Mouse (Mus musculus): Measurements from ENCODE around the gene Gm47959. TPM values are rescaled to one million over a fixed set of nuclear protein-coding genes. Genes with fewer than 3 reads are reported as not detected.

Gene Gm47959
- polyA plus RNA-seq, 1 experiment = not detected

GRCm38 (mm10) chr1:83006218-83007179 is 6.2 kb downstream of the Gm47959 start:
- Histone ChIP-seq H3K4me3 (ENCODE audit: insufficient read depth, low read depth, low read length) (no peak overlapping the region), H3K4me1 (ENCODE audit: control insufficient read depth, insufficient read depth, insufficient read length, low read length) (no peaks in the 10 kb centered on the region), H3K27ac (replicated peaks; ENCODE audit: low read depth, low read length) (no peak overlapping the region)

DNA sequence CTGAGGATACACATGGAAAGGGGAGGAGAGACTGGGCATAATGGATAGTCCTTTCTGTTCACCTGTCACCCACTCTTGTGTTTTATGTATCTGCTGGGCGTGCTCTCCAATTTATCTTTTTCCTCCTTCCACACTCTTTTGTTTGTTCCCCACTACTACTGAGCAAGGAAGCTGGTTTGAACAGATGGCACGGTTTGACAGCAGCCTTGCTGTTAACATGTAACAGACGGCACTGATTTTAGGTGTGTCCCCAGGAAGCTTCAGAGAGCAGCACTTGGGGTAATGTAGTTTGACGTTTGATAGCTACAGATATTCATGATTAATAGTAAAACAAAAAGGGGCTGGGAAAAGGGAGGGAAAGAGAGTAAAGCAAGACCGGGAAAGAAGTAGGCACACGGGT is 7.1 kb downstream of the Gm47959 start:
- Histone ChIP-seq H3K27ac (replicated peaks; ENCODE audit: low read depth, low read length) (no peak overlapping the region), H3K4me1 (ENCODE audit: control insufficient read depth, insufficient read depth, insufficient read length, low read length) (no peaks in the 10 kb centered on the region), H3K4me3 (ENCODE audit: insufficient read depth, low read depth, low read length) (no peak overlapping the region)

GRCm38 (mm10) chr1:83014477-83014876 is 14.1 kb downstream of the Gm47959 start:
- no peak overlapping the region for H3K27ac ChIP-seq (replicated peaks; ENCODE audit: low read depth, low read length)
- no peak overlapping the region for H3K4me3 ChIP-seq (ENCODE audit: insufficient read depth, low read depth, low read length)
- H3K4me1 ChIP-seq (ENCODE audit: control insufficient read depth, insufficient read depth, insufficient read length, low read length) = no peaks in the 10 kb centered on the region

DNA sequence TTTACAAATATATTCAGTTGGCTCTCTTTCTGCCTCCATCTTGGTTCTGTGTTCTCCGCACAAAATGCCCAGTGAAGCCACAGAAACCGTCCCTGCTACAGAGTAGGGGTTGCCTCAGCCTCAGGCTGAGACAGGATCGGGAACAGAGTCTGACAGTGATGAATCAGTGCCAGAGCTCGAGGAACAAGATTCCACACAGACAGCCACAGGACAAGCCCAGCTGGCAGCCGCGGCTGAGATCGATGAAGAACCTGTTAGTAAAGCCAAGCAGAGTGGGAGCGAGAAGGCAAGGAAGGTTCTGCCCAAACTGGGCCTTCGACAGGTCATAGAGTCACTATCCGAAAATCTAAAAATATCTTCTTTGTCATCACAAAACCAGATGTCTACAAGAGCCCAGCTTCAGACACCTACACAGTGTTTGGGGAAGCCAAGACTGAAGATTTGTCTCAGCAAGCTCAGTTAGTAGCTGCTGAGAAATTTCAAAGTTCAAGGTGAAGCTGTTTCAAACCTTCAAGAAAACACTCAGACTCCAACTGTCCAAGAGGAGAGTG is 15.1 kb downstream of the Gm47959 start:
- Histone ChIP-seq H3K4me3 (ENCODE audit: insufficient read depth, low read depth, low read length) (no peak overlapping the region), H3K4me1 (ENCODE audit: control insufficient read depth, insufficient read depth, insufficient read length, low read length) (no peaks in the 10 kb centered on the region), H3K27ac (replicated peaks; ENCODE audit: low read depth, low read length) (no peak overlapping the region)

- Histone ChIP-seq H3K4me1 (ENCODE audit: control insufficient read depth, insufficient read depth, insufficient read length, low read length) (no peaks in the 10 kb centered on the region), H3K4me3 (ENCODE audit: insufficient read depth, low read depth, low read length) (no peak overlapping the region), H3K27ac (replicated peaks; ENCODE audit: low read depth, low read length) (no peak overlapping the region)
These were observed 16.2 kb downstream of the Gm47959 start for GRCm38 (mm10) chr1:83016556-83016955.

DNA sequence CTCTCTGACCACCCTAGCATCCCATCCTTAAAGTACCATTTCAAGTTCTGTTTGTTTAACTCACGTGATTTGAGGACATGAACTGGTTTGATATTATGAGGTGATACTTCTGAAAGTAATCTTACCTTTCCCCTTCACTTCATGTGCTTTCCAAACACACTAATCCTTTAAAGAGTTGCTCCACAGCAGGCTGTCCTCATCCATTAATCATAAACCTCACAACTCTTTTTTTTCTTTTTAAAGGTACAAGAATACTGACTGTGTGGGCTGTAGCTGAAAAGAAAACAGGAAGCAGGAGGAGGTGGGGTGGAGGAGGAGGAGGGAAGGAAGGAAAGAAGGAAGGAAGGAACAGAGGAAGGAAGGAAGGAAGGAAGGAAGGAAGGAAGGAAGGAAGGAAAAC is 31.6 kb downstream of the Gm47959 start:
- Histone ChIP-seq H3K4me1 (ENCODE audit: control insufficient read depth, insufficient read depth, insufficient read length, low read length) (no peaks in the 10 kb centered on the region), H3K27ac (replicated peaks; ENCODE audit: low read depth, low read length) (no peak overlapping the region), H3K4me3 (ENCODE audit: insufficient read depth, low read depth, low read length) (no peak overlapping the region)

DNA sequence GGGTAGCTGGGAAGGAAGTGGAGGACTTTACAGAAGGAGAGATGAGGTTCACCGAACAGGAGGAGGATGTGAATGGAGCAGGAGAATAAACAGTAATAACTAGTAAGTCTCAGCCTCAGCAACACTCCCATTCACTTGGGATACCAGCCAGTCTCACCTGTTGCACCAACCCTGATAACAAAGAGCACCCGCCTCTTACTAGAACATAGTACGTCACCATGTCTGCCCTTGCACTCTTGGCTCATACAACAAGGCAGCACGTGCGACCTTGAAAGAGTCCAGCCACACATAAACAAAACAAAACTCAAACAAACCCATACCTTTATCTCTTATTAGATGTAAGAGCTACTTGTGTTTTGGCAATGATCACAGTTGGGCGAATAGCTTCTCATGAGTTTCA is 32.2 kb downstream of the Gm47959 start:
- Histone ChIP-seq H3K4me1 (ENCODE audit: control insufficient read depth, insufficient read depth, insufficient read length, low read length) (no peaks in the 10 kb centered on the region), H3K27ac (replicated peaks; ENCODE audit: low read depth, low read length) (no peak overlapping the region), H3K4me3 (ENCODE audit: insufficient read depth, low read depth, low read length) (no peak overlapping the region)

DNA sequence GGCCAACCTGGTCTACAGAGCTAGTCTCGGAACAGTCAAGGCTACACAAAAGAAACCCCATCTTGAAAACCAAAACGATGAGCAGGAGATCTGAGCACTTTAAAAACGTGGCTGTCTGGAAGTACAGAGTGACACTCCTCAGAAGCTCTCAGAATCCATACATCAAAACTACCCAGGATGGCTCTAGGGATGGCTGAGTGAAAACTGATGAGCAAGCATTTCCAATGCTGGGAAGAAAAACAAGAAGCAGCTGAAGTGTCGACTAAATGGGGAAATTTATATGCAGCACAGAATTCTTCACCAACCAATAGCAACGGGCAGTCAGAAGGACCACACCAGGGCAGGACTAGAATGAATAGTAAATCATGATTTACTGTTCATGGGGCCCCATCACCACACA is 34.2 kb downstream of the Gm47959 start:
- H3K4me3 ChIP-seq (ENCODE audit: insufficient read depth, low read depth, low read length) = no peak overlapping the region
- no peak overlapping the region for H3K27ac ChIP-seq (replicated peaks; ENCODE audit: low read depth, low read length)
- no peaks in the 10 kb centered on the region for H3K4me1 ChIP-seq (ENCODE audit: control insufficient read depth, insufficient read depth, insufficient read length, low read length)

GRCm38 (mm10) chr1:83036892-83037667 is 36.7 kb downstream of the Gm47959 start:
- Histone ChIP-seq H3K4me3 (ENCODE audit: insufficient read depth, low read depth, low read length) (no peak overlapping the region), H3K27ac (replicated peaks; ENCODE audit: low read depth, low read length) (no peak overlapping the region), H3K4me1 (ENCODE audit: control insufficient read depth, insufficient read depth, insufficient read length, low read length) (no peaks in the 10 kb centered on the region)

- Histone ChIP-seq H3K27ac (replicated peaks; ENCODE audit: low read depth, low read length) (no peak within 1 kb of the TSS), H3K4me1 (ENCODE audit: control insufficient read depth, insufficient read depth, insufficient read length, low read length) (no peaks in the 10 kb centered on the region)
These were observed 37.8 kb downstream of the Gm47959 start, which contains the start of gene Slc19a3 for GRCm38 (mm10) chr1:83038109-83038672. Slc19a3 (minus strand) TSS chr1:83038448.

GRCm38 (mm10) chr1:83039080-83039479 is 38.7 kb downstream of the Gm47959 start:
- no peak overlapping the region for H3K27ac ChIP-seq (replicated peaks; ENCODE audit: low read depth, low read length)
- no peaks in the 10 kb centered on the region for H3K4me1 ChIP-seq (ENCODE audit: control insufficient read depth, insufficient read depth, insufficient read length, low read length)
- no peak overlapping the region for H3K4me3 ChIP-seq (ENCODE audit: insufficient read depth, low read depth, low read length)

More at GRCm38 (mm10) chr1:83038109-83038672, 37.8 kb downstream of the Gm47959 start, which contains the start of gene Slc19a3:
- peak within 1 kb of the TSS; percentile 60 for H3K4me3 ChIP-seq (ENCODE audit: insufficient read depth, low read depth, low read length)

GRCm38 (mm10) chr1:83042380-83042779 is 42.0 kb downstream of the Gm47959 start, which contains the start of gene Krtap28-10:
Krtap28-10 (minus strand) TSS chr1:83042480.
- Histone ChIP-seq H3K4me1 (ENCODE audit: control insufficient read depth, insufficient read depth, insufficient read length, low read length) (no peaks in the 10 kb centered on the region), H3K27ac (replicated peaks; ENCODE audit: low read depth, low read length) (no peak within 1 kb of the TSS), H3K4me3 (ENCODE audit: insufficient read depth, low read depth, low read length) (no peak within 1 kb of the TSS)

DNA sequence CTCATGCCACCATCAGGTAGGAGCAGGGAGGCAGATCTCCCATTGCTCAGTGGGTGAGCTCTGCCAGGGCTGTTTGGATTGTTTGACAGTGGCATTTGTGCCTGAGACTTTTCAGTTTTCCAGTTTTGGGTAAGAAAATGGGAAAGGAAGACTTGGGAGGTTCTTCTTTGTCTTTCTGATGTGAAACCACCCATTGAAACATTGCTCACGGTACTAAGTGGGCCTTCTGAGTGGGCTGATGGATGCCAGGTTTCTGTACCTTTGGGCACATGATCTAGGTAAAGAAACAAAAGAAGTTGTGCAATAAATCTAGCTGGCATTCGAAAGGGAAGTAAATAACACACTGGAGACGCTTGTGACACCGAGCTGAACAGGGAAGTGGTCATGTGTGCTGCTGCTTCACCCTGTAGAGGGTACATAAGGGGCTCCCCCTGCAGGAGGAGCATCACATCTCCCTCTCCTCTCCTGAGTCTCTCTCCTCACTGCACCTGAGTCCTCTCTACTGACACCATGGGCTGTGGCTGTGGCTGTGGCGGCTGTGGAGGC is 44.6 kb downstream of the Gm47959 start, which contains the start of gene Gm47969:
Gene Gm47969 (plus strand): TSS at position 51 of the 546 bp plus-strand sequence.
- no peak within 1 kb of the TSS for H3K4me3 ChIP-seq (ENCODE audit: insufficient read depth, low read depth, low read length)
- no peak within 1 kb of the TSS for H3K27ac ChIP-seq (replicated peaks; ENCODE audit: low read depth, low read length)
- H3K4me1 ChIP-seq (ENCODE audit: control insufficient read depth, insufficient read depth, insufficient read length, low read length) = no peaks in the 10 kb centered on the region

Data from brown adipose tissue, adult 24 weeks (tissue).